Mouse (Mus musculus) retina, embryonic 14.5 days (tissue): ENCODE results near the gene Mettl11b.
"Not testable (repeated sequence)": the region's sequence is repeated elsewhere in the genome, so short reads cannot be mapped to it uniquely, and the experiment has no call there.

ENCODE experiments used
- DNase-seq: peaks from one replicate; pipeline ENCODE4 v3.0.0-alpha.2; 2015; ENCODE audit warnings: low spot score

Gene Mettl11b

GRCm38 (mm10) chr1:163725106-163725759 lies at the start of gene Mettl11b:
Mettl11b (minus strand) TSS chr1:163725232.
- DNase-seq, result no peak

- no peak for DNase-seq
Observed at GRCm38 (mm10) chr1:163757462-163758207, 32.6 kb upstream of the Mettl11b start.

GRCm38 (mm10) chr1:163751360-163751992 lies 26.4 kb upstream of the Mettl11b start:
- DNase-seq, result no peak

- no peak for DNase-seq
Observed at GRCm38 (mm10) chr1:163737239-163737533, 12.2 kb upstream of the Mettl11b start.

GRCm38 (mm10) chr1:163736441-163737238 lies 11.6 kb upstream of the Mettl11b start:
- DNase-seq, result no peak

- not testable (repeated sequence) for DNase-seq
Observed at GRCm38 (mm10) chr1:163731166-163731565, 6.1 kb upstream of the Mettl11b start.

- no peak for DNase-seq
Observed at GRCm38 (mm10) chr1:163723913-163724312, 1.1 kb downstream of the Mettl11b start.

- DNase-seq, result no peak
Observed at GRCm38 (mm10) chr1:163708618-163709017, 16.4 kb downstream of the Mettl11b start.

GRCm38 (mm10) chr1:163700571-163700970 lies 24.5 kb downstream of the Mettl11b start:
- DNase-seq, result no peak

- no peak for DNase-seq
Observed at GRCm38 (mm10) chr1:163699702-163700101, 25.3 kb downstream of the Mettl11b start.

- DNase-seq, result no peak
Observed at GRCm38 (mm10) chr1:163691860-163692259, 33.2 kb downstream of the Mettl11b start.

GRCm38 (mm10) chr1:163682935-163683430 lies 42.0 kb downstream of the Mettl11b start:
- DNase-seq, result no peak

GRCm38 (mm10) chr1:163682127-163682526 lies 42.9 kb downstream of the Mettl11b start:
- no peak for DNase-seq

GRCm38 (mm10) chr1:163672866-163673265 lies 52.2 kb downstream of the Mettl11b start:
- no peak for DNase-seq

- no peak for DNase-seq
Observed at GRCm38 (mm10) chr1:163671326-163671725, 53.7 kb downstream of the Mettl11b start.

- DNase-seq, result no peak
Observed at GRCm38 (mm10) chr1:163670702-163671101, 54.3 kb downstream of the Mettl11b start.

GRCm38 (mm10) chr1:163669936-163670335 lies 55.1 kb downstream of the Mettl11b start:
- no peak for DNase-seq

- DNase-seq, result no peak
Observed at GRCm38 (mm10) chr1:163662416-163662815, 62.6 kb downstream of the Mettl11b start.

GRCm38 (mm10) chr1:163658535-163658928 lies 66.5 kb downstream of the Mettl11b start:
- DNase-seq, result no peak

GRCm38 (mm10) chr1:163657766-163658534 lies 67.1 kb downstream of the Mettl11b start:
- no peak for DNase-seq

- no peak for DNase-seq
Observed at GRCm38 (mm10) chr1:163657056-163657455, 68.0 kb downstream of the Mettl11b start.
